Mouse (Mus musculus): Measurements from ENCODE around the gene Snhg11. TPM values are rescaled to one million over a fixed set of nuclear protein-coding genes. Genes with fewer than 3 reads are reported as not detected.

Gene Snhg11
- polyA plus RNA-seq, 1 experiment: 79.4 TPM

Other genes with a start within 250 kb of the Snhg11 start
- gene Tgm2, start 229.2 kb upstream of the Snhg11 start, polyA plus RNA-seq (2012; rRNA removed): 218 and 272 TPM in 2 replicates
- gene D630003M21Rik, start 146.4 kb upstream of the Snhg11 start, polyA plus RNA-seq (2012; rRNA removed): 1.9 and 2.5 TPM in 2 replicates
- gene Bpi, start 117.5 kb upstream of the Snhg11 start, polyA plus RNA-seq (2012; rRNA removed): not detected in 2 replicates
- 107 and 122 TPM in 2 replicates for gene Lbp, start 69.1 kb upstream of the Snhg11 start, polyA plus RNA-seq (2012; rRNA removed)
- gene Ralgapb, start 34.2 kb downstream of the Snhg11 start, polyA plus RNA-seq (2012; rRNA removed): 25.8 and 25.9 TPM in 2 replicates
- gene Adig, start 127.0 kb downstream of the Snhg11 start, polyA plus RNA-seq (2012; rRNA removed): 4.7 and 9.4 TPM in 2 replicates
- 30.7 and 38.4 TPM in 2 replicates for gene Arhgap40, start 137.2 kb downstream of the Snhg11 start, polyA plus RNA-seq (2012; rRNA removed)
- not detected in 2 replicates for gene Slc32a1, start 235.1 kb downstream of the Snhg11 start, polyA plus RNA-seq (2012; rRNA removed)
- gene Actr5, start 249.2 kb downstream of the Snhg11 start, polyA plus RNA-seq (2012; rRNA removed): 6.6 and 7.4 TPM in 2 replicates